Mouse (Mus musculus) heart, embryonic 15.5 days (tissue): ENCODE results near the gene Gnptab. TPM values are rescaled to one million over a fixed set of nuclear protein-coding genes. Genes with fewer than 3 reads are reported as not detected.
A peak's percentile ranks its signal among the peaks of the same experiment; 100 is the strongest.
"Not testable (repeated sequence)": the region's sequence is repeated elsewhere in the genome, so short reads cannot be mapped to it uniquely, and the experiment has no call there.

Source experiments
- ATAC-seq: fragments of 200-750 bp; cut with Nextera tagmentation; replicated peaks from 2 replicates; pipeline ENCODE4 v1.8.0; 2017; ENCODE audit warnings: low read depth, moderate TSS enrichment; ENCODE audit not compliant: insufficient number of reproducible peaks, insufficient read depth, low FRiP score
- H3K27ac ChIP-seq: fragments of 300-500 bp; sonication (generic); 2 replicates; pipeline ENCODE4 v1.5.1; 2015; ENCODE audit warnings: mild to moderate bottlenecking, inconsistent platforms
- H3K27me3 ChIP-seq: fragments of 300-500 bp; sonication (generic); 2 replicates; pipeline ENCODE4 v1.6.1; 2015; ENCODE audit warnings: inconsistent platforms
- H3K36me3 ChIP-seq: fragments of 300-500 bp; sonication (generic); 2 replicates; pipeline ENCODE4 v1.6.1; 2015; ENCODE audit warnings: mild to moderate bottlenecking, inconsistent platforms
- H3K4me1 ChIP-seq: fragments of 300-500 bp; sonication (generic); replicated peaks from 2 replicates; pipeline ENCODE4 v1.6.1; 2015; ENCODE audit warnings: inconsistent platforms
- H3K4me2 ChIP-seq: fragments of 300-500 bp; sonication (generic); 2 replicates; pipeline ENCODE4 v1.6.1; 2015; ENCODE audit warnings: inconsistent platforms, mild to moderate bottlenecking, moderate library complexity
- H3K4me3 ChIP-seq: fragments of 300-500 bp; sonication (generic); 2 replicates; pipeline ENCODE4 v1.5.1; 2015; ENCODE audit warnings: mild to moderate bottlenecking, inconsistent platforms
- H3K9ac ChIP-seq: fragments of 300-500 bp; sonication (generic); 2 replicates; pipeline ENCODE4 v1.6.1; 2015; ENCODE audit warnings: mild to moderate bottlenecking, inconsistent platforms
- H3K9me3 ChIP-seq: fragments of 300-500 bp; sonication (generic); replicated peaks from 2 replicates; pipeline ENCODE4 v1.6.1; 2016; ENCODE audit warnings: inconsistent platforms
- WGBS: fragments of 180-500 bp; shearing (Covaris S2); methylation state at CpG from one replicate; pipeline ENCODE4 v1.1.7; 2015; ENCODE audit warnings: mixed read lengths; 5-methylcytosine and 5-hydroxymethylcytosine counted together
- polyA plus RNA-seq: library from polyadenylated mRNA; unstranded; fragments of >200 nt; fragmentation: Nextera tagmentation; extraction: Ambion mirVana; gene quantifications from 2 replicates; pipeline ENCODE4 v1.2.1, GENCODE M21; 2015

Gnptab gene
- polyA plus RNA-seq, 1 experiment from 2014 or later: 7.5 TPM

DNA sequence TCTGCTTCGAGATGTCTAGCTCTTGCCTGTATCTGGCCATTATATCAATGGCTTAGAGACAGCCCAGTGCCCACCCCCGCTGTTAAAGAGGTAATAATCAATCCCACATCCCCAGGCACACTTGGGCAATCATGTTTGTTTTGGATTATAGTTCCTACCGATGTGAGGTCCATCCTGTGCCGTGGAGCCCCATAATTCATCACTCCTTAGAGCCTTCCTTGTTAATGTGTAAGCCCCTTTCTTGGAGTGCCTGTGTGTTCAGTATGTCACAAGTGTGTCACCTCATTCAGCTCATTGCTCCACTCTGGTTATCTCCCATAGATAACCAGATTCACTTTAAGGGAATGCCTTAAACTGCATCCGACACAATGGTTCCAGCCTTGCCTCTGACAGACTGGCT lies 24.3 kb upstream of the Gnptab start:
- H3K4me1 ChIP-seq: peaks cover 13% of the 10 kb centered on the region
- no peaks in the 10 kb centered on the region for H3K9me3 ChIP-seq
- no peaks in the 10 kb centered on the region for H3K36me3 ChIP-seq
- ATAC-seq: no peak
- no peak overlapping the region for H3K27ac ChIP-seq
- 73% methylated on average over 5 of the region's 5 CpGs for WGBS
- no peak overlapping the region for H3K4me3 ChIP-seq
- no peak overlapping the region for H3K4me2 ChIP-seq
- H3K9ac ChIP-seq: no peak overlapping the region
- no peaks in the 10 kb centered on the region; the same call in 1 of the 2 replicates for H3K27me3 ChIP-seq

DNA sequence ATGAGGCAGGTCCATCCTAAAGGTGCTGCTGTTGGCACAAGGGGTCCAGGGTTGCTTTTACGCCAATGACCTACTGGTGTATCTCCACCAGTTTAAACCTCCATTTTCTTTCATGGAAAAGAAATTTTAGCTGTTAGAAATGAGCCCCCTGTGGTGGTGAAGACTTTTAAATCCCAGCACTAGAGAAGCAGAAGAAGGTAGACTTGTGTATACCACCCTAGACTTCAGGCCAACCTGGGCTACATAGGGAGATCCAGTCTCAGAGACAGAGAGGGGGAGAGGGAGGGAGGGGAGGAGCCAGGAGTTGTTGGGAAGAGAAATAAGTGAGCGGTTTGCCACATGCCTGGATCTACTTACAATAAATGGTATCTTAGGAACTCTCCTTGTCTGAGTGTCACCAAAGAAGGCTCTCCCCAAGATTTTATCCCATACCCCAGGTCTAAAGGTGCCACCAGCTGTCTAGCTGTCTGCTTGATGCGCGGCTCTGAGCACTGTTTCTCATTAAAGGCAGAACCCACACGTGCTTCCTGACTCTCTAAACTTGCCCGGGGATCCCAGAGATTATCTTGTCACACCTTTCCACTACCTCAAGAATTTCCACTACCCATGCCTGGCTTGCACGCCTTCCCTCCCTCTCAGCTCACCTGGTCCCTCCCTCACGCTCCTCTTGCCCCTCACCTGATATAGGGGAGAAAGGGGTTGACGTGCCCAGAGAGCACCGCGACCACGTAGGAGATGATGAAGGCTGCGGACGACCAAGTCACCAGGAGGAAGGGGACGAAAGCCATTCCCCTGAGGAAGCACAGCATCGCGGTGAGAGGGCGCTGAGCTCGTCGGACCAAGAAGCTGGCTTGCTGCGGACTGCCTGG lies 22.6 kb upstream of the Gnptab start:
- Histone ChIP-seq H3K4me3 (peak overlapping the region; percentile 73), H3K27me3 (no peaks in the 10 kb centered on the region; the same call in 1 of the 2 replicates), H3K27ac (no peak overlapping the region), H3K4me2 (peak overlapping the region; percentile 91), H3K36me3 (no peaks in the 10 kb centered on the region), H3K9ac (peak overlapping the region; percentile 68), H3K9me3 (no peaks in the 10 kb centered on the region), H3K4me1 (peaks cover 13% of the 10 kb centered on the region)
- 10% methylated on average over 21 of the region's 21 CpGs for WGBS
- no peak for ATAC-seq

DNA sequence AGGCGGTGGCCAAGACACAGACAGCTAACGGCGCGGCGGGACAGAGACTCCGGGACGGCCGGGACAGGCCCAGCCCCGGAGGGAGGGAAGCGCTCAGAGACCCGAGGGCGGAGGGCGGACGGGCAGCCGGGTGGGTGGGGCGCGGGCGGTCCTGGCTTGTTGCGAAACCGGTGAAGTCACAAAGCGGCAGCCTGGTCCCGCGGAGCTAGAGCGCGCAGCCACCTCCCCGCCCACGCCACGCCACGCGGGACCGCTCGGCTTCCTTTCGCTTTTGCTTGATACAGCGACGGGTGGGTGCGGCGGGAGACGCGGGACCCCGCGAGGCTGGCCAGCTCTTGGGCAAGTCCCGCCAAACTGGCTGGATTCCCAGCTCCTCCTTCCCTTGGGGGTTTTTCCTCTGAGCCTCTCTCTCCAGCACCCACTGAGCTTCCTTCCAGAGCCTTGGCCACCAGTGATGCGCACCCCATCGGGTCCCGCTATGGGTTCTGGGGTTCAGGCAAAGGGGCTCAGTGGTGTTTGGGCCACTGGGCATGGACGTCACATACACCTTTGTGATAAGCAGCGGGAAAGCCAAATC lies 21.9 kb upstream of the Gnptab start:
- 2% methylated on average over 37 of the region's 47 CpGs for WGBS

DNA sequence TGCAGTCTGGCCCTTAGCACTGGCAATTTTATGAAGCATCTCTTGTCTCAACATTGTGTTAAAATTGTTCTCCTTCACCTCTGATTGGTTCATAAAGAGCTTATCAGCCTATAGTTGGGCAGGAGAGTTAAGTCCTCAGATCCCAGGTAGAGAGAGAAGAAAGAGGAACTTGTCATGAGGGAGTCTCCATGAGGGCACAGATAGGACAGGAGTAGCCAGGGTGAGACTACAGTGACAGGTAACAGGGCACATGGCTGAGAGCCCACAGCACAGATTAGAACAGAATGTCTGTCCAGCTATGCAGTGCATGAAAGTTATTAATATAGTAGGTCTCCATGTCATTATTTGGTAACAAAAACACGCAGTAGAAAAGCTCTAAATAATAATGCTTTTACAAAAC lies 16.7 kb upstream of the Gnptab start:
- WGBS: 56% methylated on average over 1 of the region's 1 CpGs
- Histone ChIP-seq H3K4me1 (peaks cover 2% of the 10 kb centered on the region; the same call in 1 of the 2 replicates), H3K27ac (no peak overlapping the region), H3K9ac (no peak overlapping the region), H3K36me3 (no peaks in the 10 kb centered on the region), H3K4me2 (no peak overlapping the region), H3K4me3 (no peak overlapping the region), H3K27me3 (no peaks in the 10 kb centered on the region; the same call in 1 of the 2 replicates), H3K9me3 (no peaks in the 10 kb centered on the region)
- ATAC-seq: no peak

More for the DNA sequence above, 21.9 kb upstream of the Gnptab start:
- Histone ChIP-seq H3K9me3 (no peaks in the 10 kb centered on the region), H3K9ac (peak overlapping the region; percentile 68), H3K27me3 (no peaks in the 10 kb centered on the region; the same call in 1 of the 2 replicates), H3K36me3 (no peaks in the 10 kb centered on the region), H3K4me2 (peak overlapping the region; percentile 91), H3K27ac (no peak overlapping the region), H3K4me3 (peak overlapping the region; percentile 73), H3K4me1 (peaks cover 8% of the 10 kb centered on the region)
- peak; percentile 83 for ATAC-seq

DNA sequence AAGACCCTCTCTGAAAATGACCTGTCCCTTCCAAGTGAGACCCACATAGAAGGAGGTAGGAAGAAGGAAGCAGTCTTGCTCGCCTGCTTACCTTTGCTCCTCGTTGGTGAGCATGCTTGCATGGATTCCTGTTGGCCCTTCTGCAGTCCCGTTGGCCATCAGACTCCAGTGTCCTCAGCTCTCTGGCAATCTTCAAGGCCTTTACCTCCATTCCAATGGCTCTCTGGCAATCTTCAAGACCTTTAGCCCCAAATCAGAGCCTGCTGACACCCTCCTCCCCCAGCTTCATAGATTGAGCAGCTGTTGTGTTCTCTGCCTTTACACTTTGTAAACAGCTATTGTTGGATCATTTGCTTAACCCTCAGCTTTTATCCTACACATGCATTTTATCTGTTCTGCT lies 14.7 kb upstream of the Gnptab start:
- Histone ChIP-seq H3K4me2 (no peak overlapping the region), H3K9me3 (no peaks in the 10 kb centered on the region), H3K4me1 (no peaks in the 10 kb centered on the region), H3K36me3 (no peaks in the 10 kb centered on the region), H3K4me3 (no peak overlapping the region), H3K27ac (no peak overlapping the region), H3K27me3 (no peaks in the 10 kb centered on the region), H3K9ac (no peak overlapping the region)
- ATAC-seq: no peak
- WGBS: 75% methylated on average over 3 of the region's 3 CpGs

DNA sequence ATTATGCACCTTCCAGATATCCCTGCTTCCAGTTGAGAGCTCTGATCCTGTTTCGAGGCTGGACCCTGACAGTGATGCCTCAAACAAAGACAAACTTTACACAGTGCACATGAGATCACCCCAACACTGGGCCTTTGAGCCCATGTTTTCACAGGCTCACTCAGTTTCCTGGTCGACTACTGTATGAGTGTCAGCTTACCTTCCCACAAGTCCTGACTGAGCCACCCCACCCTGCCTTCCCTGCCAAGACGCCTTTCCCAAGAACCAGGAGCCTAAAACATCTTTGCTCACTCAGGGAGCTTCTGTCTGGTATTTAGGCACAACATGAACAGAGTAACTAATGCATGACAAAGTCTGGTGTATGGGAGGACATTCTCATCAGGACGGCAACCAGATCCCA lies 9.7 kb upstream of the Gnptab start:
- Histone ChIP-seq H3K4me1 (no peaks in the 10 kb centered on the region), H3K27me3 (no peaks in the 10 kb centered on the region), H3K4me3 (no peak overlapping the region), H3K27ac (no peak overlapping the region), H3K36me3 (no peaks in the 10 kb centered on the region), H3K4me2 (no peak overlapping the region), H3K9ac (no peak overlapping the region), H3K9me3 (no peaks in the 10 kb centered on the region)
- no peak for ATAC-seq
- 42% methylated on average over 4 of the region's 4 CpGs for WGBS

DNA sequence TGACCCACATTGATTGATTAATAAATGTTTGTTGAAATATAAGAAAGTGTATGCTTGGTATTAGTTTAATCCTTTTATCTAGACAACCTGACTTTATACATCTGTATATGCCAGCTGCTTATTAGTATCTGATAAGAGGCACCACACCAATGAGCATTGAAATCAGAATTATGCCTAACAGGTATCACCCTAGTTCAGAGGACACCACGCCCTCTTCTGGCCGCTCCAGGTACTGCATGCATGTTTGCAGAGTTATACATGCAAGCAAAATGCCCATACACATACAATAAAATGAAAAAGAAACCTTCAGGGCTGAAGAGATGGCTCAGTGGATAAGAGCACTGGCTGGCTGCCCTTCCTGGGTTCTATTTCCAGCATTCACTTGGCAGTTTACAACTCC lies 7.1 kb upstream of the Gnptab start:
- 0 out of 2 replicates have a peak, but pooled peaks cover 5% of the 10 kb centered on the region for H3K27me3 ChIP-seq
- no peak for ATAC-seq
- no peaks in the 10 kb centered on the region; the same call in 1 of the 2 replicates for H3K4me1 ChIP-seq
- WGBS: 6% methylated on average over 2 of the region's 2 CpGs
- no peak overlapping the region for H3K4me3 ChIP-seq
- H3K36me3 ChIP-seq: no peaks in the 10 kb centered on the region
- H3K9ac ChIP-seq: no peak overlapping the region
- H3K4me2 ChIP-seq: no peak overlapping the region
- H3K27ac ChIP-seq: no peak overlapping the region
- H3K9me3 ChIP-seq: no peaks in the 10 kb centered on the region

DNA sequence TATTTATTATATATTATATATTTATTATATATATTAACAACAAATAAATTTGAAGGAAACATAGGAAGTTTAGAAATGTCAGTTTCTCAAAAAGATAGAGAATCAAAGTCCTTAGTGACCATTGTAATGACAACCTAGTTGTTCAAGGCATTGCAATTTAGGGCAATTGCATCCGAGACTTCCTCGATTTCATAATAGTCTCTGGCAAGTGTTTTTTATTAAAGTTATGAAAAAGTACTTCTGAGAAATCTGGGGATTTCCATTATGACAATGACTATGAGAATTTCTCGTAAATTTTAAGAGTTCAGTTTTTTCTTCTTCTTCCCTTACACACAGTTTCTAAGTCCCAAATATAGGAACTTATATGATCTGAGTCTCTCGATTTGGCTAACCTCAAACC lies 6.5 kb upstream of the Gnptab start:
- H3K4me2 ChIP-seq: no peak overlapping the region
- no peak overlapping the region for H3K9ac ChIP-seq
- H3K36me3 ChIP-seq: no peaks in the 10 kb centered on the region
- H3K4me3 ChIP-seq: no peak overlapping the region
- no peaks in the 10 kb centered on the region; the same call in 1 of the 2 replicates for H3K4me1 ChIP-seq
- no peaks in the 10 kb centered on the region for H3K9me3 ChIP-seq
- H3K27ac ChIP-seq: no peak overlapping the region
- ATAC-seq: no peak
- 0 out of 2 replicates have a peak, but pooled peaks cover 5% of the 10 kb centered on the region for H3K27me3 ChIP-seq
- WGBS: 90% methylated on average over 4 of the region's 4 CpGs

DNA sequence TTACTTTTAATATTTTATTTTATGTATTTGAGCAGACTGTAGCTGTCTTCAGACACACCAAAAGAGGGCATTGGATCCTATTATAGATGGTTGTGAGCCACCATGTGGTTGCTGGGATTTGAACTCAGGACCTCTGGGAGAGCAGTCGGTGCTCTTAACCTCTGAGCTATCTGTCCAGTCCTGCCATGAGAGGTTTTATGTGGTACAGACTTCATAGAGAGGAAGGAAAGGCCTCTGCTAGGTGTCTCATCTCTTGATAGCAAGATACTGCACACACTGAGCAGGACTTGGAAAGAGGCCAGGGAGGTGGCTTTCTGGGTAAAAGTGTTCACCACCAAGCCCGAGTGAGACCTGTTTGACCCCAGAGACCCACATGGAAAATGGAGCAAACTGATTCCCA lies 6.0 kb upstream of the Gnptab start:
- H3K27me3 ChIP-seq, H3K9ac ChIP-seq, H3K4me1 ChIP-seq, H3K4me3 ChIP-seq, ATAC-seq, H3K9me3 ChIP-seq, H3K27ac ChIP-seq, H3K4me2 ChIP-seq, H3K36me3 ChIP-seq: not testable (repeated sequence)
- WGBS: 62% methylated on average over 2 of the region's 2 CpGs

DNA sequence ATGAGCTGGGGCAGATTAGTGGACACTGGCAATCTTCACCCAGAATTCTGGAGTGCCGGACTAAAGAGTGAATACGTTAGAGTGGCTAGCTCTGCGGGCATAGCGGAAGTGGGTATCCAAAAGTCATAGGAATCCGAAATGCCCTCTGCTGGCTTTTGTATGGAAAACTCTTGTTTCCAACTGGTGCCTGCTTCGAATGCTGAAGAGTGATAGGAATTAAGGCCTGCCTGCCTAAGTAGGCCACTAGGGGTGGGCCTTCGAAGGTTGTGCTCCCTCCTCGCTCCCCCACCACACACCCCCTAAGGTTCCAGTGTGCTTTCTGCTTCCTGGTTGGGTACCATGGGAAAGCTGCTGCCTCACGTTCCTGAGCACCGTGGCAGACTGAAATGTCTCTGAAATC lies 3.9 kb upstream of the Gnptab start:
- Histone ChIP-seq H3K4me3 (no peak overlapping the region), H3K4me2 (peak overlapping the region; percentile 44), H3K4me1 (peaks cover 3% of the 10 kb centered on the region), H3K27me3 (0 out of 2 replicates have a peak, but pooled peaks cover 5% of the 10 kb centered on the region), H3K9ac (no peak overlapping the region), H3K36me3 (no peaks in the 10 kb centered on the region), H3K27ac (no peak overlapping the region), H3K9me3 (no peaks in the 10 kb centered on the region)
- ATAC-seq: no peak
- 26% methylated on average over 10 of the region's 10 CpGs for WGBS

DNA sequence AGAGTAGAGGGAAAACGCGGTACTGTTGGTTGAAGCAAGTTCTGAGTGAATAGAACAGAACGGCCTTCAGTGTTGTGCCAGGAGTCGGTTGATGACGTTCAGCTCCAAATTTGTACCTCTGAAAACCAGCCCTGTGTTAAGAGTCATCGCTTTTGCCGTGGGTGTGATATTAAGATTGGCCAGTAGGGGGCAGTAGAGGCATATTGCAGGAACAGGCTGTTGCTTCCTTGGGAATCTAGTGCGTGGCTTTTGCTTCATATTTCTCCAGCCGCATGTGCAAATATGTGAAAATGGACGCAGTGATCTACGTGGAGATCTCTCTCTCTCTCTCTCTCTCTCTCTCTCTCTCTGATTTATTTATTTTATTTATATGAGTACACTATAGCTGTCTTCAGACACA lies 2.2 kb upstream of the Gnptab start:
- 4% methylated on average over 11 of the region's 11 CpGs for WGBS
- no peak for ATAC-seq
- Histone ChIP-seq H3K27ac (no peak overlapping the region), H3K4me3 (no peak overlapping the region), H3K4me1 (peaks cover 21% of the 10 kb centered on the region), H3K9me3 (no peaks in the 10 kb centered on the region), H3K4me2 (peak overlapping the region; percentile 12), H3K9ac (no peak overlapping the region), H3K36me3 (no peaks in the 10 kb centered on the region), H3K27me3 (0 out of 2 replicates have a peak, but pooled peaks cover 5% of the 10 kb centered on the region)
